Comparison of ENCODE assay signal across 25 mouse cellular contexts in the genomic region with DNA sequence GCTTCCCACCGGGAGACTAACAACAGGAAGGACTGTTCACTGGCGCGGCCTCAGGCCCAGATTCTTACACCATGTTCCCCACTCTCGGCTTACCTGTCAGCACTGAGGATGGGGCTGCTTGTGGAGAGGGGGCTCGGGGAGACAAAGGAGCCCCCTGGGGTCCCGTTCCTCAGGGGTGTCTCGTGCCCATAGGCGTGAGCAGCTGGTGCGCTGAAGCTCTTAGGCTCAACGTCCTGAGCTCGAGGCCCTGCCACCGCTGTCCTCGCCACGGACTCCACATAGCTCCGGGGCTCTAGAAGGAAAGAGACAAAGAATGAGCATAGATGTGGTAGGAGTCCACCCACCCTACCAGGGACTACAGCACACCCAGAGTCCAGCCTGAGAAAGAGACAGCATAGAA.
A peak's percentile ranks its signal among the peaks of the same experiment; 100 is the strongest.
DNase-seq lines count a peak whose midpoint lies in the region; ATAC-seq and TF ChIP-seq lines count a peak whose summit lies in the region.
"Had no signal": no experiment of that assay in that cellular context is flagged by ENCODE, and none has a peak within 500 bp of the region (broad histone marks: within the 10 kb centered on the region; RNA-seq: fewer than 3 reads in every experiment).

No protein-coding gene starts in this region.

- no peak overlapping the region for H3K9ac ChIP-seq in kidney, postnatal 0 days (ENCODE audit: low read depth, low read length)
- 0 out of 2 replicates have a peak overlapping the region, but pooled peaks have one; percentile 2 for H3K9ac ChIP-seq in lung, postnatal 0 days (replicated peaks; ENCODE audit: low read depth)
- H3K9ac ChIP-seq: embryonic facial prominence, embryonic 13.5 days; forebrain, embryonic 15.5 days; hindbrain, embryonic 13.5 days; limb, embryonic 13.5 days; liver, embryonic 12.5 days; midbrain, embryonic 15.5 days; neural tube, embryonic 15.5 days had no signal

- no peak overlapping the region for H3K4me3 ChIP-seq in heart, embryonic 10.5 days
- H3K4me3 ChIP-seq in kidney, postnatal 0 days (replicated peaks; ENCODE audit: low read depth, low read length): no peak overlapping the region
- no peak overlapping the region for H3K4me3 ChIP-seq in lung, postnatal 0 days (ENCODE audit: low read depth, low read length)
- H3K4me3 ChIP-seq: embryonic facial prominence, embryonic 13.5 days; forebrain, embryonic 10.5 days; forebrain, embryonic 15.5 days; hindbrain, embryonic 13.5 days; left cerebral cortex, adult 2 months; limb, embryonic 13.5 days; liver, embryonic 12.5 days; midbrain, embryonic 15.5 days; neural tube, embryonic 15.5 days had no signal

- no peak for TF ChIP-seq CTCF in kidney, postnatal 0 days (IDR thresholded peaks at IDR 0.05; ENCODE audit: low read depth)
- no peak for TF ChIP-seq CTCF in lung, postnatal 0 days (IDR thresholded peaks at IDR 0.05)

- no peak for ATAC-seq in kidney, postnatal 0 days (replicated peaks; ENCODE audit: low FRiP score, low read depth)
- no peak for ATAC-seq in lung, postnatal 0 days
- ATAC-seq: forebrain, embryonic 15.5 days; intestine, embryonic 16.5 days; liver, embryonic 12.5 days; midbrain, embryonic 15.5 days had no signal

- peaks cover 39% of the 10 kb centered on the region for H3K27me3 ChIP-seq in heart, embryonic 10.5 days (ENCODE audit: insufficient read depth, poor library complexity, severe bottlenecking)
- no peaks in the 10 kb centered on the region for H3K27me3 ChIP-seq in kidney, postnatal 0 days (ENCODE audit: insufficient read depth, low read length)
- no peaks in the 10 kb centered on the region for H3K27me3 ChIP-seq in lung, postnatal 0 days (replicated peaks; ENCODE audit: insufficient read depth, low read length)
- H3K27me3 ChIP-seq: embryonic facial prominence, embryonic 13.5 days; forebrain, embryonic 15.5 days; hindbrain, embryonic 13.5 days; limb, embryonic 13.5 days; liver, embryonic 12.5 days; midbrain, embryonic 15.5 days; neural tube, embryonic 15.5 days had no signal

- H3K36me3 ChIP-seq in heart, embryonic 10.5 days: peaks cover 85% of the 10 kb centered on the region
- peaks cover 44% of the 10 kb centered on the region for H3K36me3 ChIP-seq in kidney, postnatal 0 days (ENCODE audit: insufficient read depth, low read length)
- peaks cover 45% of the 10 kb centered on the region for H3K36me3 ChIP-seq in lung, postnatal 0 days (ENCODE audit: insufficient read depth, low read length)
- H3K36me3 ChIP-seq: forebrain, embryonic 15.5 days; midbrain, embryonic 15.5 days; neural tube, embryonic 15.5 days had no signal

- WGBS in heart, embryonic 10.5 days: 83% methylated on average over 15 of the region's 15 CpGs
- 88% methylated on average over 15 of the region's 15 CpGs for WGBS in kidney, postnatal 0 days
- WGBS in lung, postnatal 0 days: 68% methylated on average over 15 of the region's 15 CpGs

- no peak for TF ChIP-seq EP300 in lung, postnatal 0 days (IDR thresholded peaks at IDR 0.05)

- no peaks in the 10 kb centered on the region for H3K9me3 ChIP-seq in heart, embryonic 10.5 days
- H3K9me3 ChIP-seq in kidney, postnatal 0 days (replicated peaks; ENCODE audit: low read length): no peaks in the 10 kb centered on the region
- H3K9me3 ChIP-seq in lung, postnatal 0 days (ENCODE audit: low read length): no peaks in the 10 kb centered on the region
- H3K9me3 ChIP-seq: embryonic facial prominence, embryonic 13.5 days; forebrain, embryonic 10.5 days; forebrain, embryonic 15.5 days; hindbrain, embryonic 13.5 days; limb, embryonic 13.5 days; liver, embryonic 12.5 days; midbrain, embryonic 15.5 days; neural tube, embryonic 15.5 days had no signal

- no peak overlapping the region for H3K4me2 ChIP-seq in kidney, postnatal 0 days (ENCODE audit: low read length)
- peak overlapping the region; percentile 29 for H3K4me2 ChIP-seq in lung, postnatal 0 days (replicated peaks; ENCODE audit: low read depth, low read length)
- H3K4me2 ChIP-seq: embryonic facial prominence, embryonic 13.5 days; forebrain, embryonic 15.5 days; heart, embryonic 11.5 days; hindbrain, embryonic 13.5 days; limb, embryonic 13.5 days; liver, embryonic 12.5 days; midbrain, embryonic 15.5 days; neural tube, embryonic 15.5 days had no signal

- peak overlapping the region; percentile 38; the same call in 1 of the 2 replicates for H3K27ac ChIP-seq in heart, embryonic 10.5 days
- H3K27ac ChIP-seq in kidney, postnatal 0 days: peak overlapping the region; percentile 94; the same call in 1 of the 2 replicates
- H3K27ac ChIP-seq in lung, postnatal 0 days (ENCODE audit: low read length): peak overlapping the region; percentile 91
- H3K27ac ChIP-seq: embryonic facial prominence, embryonic 13.5 days; forebrain, embryonic 10.5 days; forebrain, embryonic 15.5 days; hindbrain, embryonic 13.5 days; left cerebral cortex, adult 2 months; limb, embryonic 13.5 days; liver, embryonic 12.5 days; macrophage; midbrain, embryonic 15.5 days; neural tube, embryonic 15.5 days had no signal

- no peak for DNase-seq in heart, embryonic 10.5 days (ENCODE audit: low spot score)
- DNase-seq in heart, adult 9 months (ENCODE audit: low spot score in 2 of 2): no peak
- no peak for DNase-seq in kidney, postnatal 0 days (ENCODE audit: low spot score)
- no peak for DNase-seq in kidney, adult 18-20 months
- DNase-seq in lung, postnatal 0 days (ENCODE audit: low spot score): peak; percentile 4
- DNase-seq in lung, postnatal 4 days: no peak
- no peak for DNase-seq in left cerebral cortex, adult 18-20 months (ENCODE audit: low spot score in 2 of 2)
- DNase-seq: adrenal gland, postnatal 14 days; cerebellum, adult 11-12 months; cerebellum, adult 9-11 months; retina, postnatal 1 day; right cerebral cortex, postnatal 14 days; thymus, postnatal 4 days had no signal

- H3K4me1 ChIP-seq in heart, embryonic 10.5 days: peaks cover 72% of the 10 kb centered on the region
- H3K4me1 ChIP-seq in kidney, postnatal 0 days (replicated peaks; ENCODE audit: insufficient read depth, low read length): peaks cover 43% of the 10 kb centered on the region
- H3K4me1 ChIP-seq in lung, postnatal 0 days (ENCODE audit: insufficient read depth, low read depth, low read length): peaks cover 38% of the 10 kb centered on the region
- H3K4me1 ChIP-seq: forebrain, embryonic 15.5 days; limb, embryonic 13.5 days; liver, embryonic 12.5 days; midbrain, embryonic 15.5 days had no signal

Comparison
In these comparisons a context has a peak if more than half of its experiments do, and no peak if none do; other contexts are left out.
1. H3K27ac ChIP-seq: peak in every context shown above with its lines; median percentile 94 in kidney, postnatal 0 days; 91 in lung, postnatal 0 days; 38 in heart, embryonic 10.5 days.